Mouse (Mus musculus): ENCODE measurements at regions not wholly inside any gene's neighbourhood (a gene's known extent, or its start where the extent isn't known, plus 50 kb on each side); places are given as distances from the start of the nearest gene placed in this dataset.

GRCm38 (mm10) chr2:50704297-50704696, 407.7 kb upstream of the Mmadhc start:
- 32% methylated on average over 3 of the region's 3 CpGs for WGBS
- ATAC-seq (ENCODE audit: insufficient read depth, low read depth), result peak; percentile 70; the same call in 1 of the 2 replicates
- Histone ChIP-seq H3K9ac (replicated peaks; ENCODE audit: low read depth, low read length) (no peak overlapping the region), H3K4me3 (ENCODE audit: low read depth, low read length) (no peak overlapping the region), H3K27me3 (ENCODE audit: control insufficient read depth, insufficient read depth, low read length) (no peaks in the 10 kb centered on the region), H3K9me3 (replicated peaks; ENCODE audit: control insufficient read depth, low read length) (no peaks in the 10 kb centered on the region), H3K4me2 (ENCODE audit: low read depth, low read length) (no peak overlapping the region), H3K4me1 (ENCODE audit: control insufficient read depth, insufficient read depth) (peaks cover 15% of the 10 kb centered on the region; the same call in 1 of the 2 replicates), H3K27ac (ENCODE audit: low read depth) (no peak overlapping the region), H3K36me3 (replicated peaks; ENCODE audit: control insufficient read depth, insufficient read depth, low read length) (no peaks in the 10 kb centered on the region)
- DNase-seq (ENCODE audit: low spot score), result peak; percentile 18
- TF ChIP-seq CTCF (IDR thresholded peaks at IDR 0.05; ENCODE audit: low read depth) (no peak), EP300 (IDR thresholded peaks at IDR 0.05; ENCODE audit: low read depth) (no peak)

- Histone ChIP-seq H3K9me3 (replicated peaks; ENCODE audit: control insufficient read depth, low read length) (no peaks in the 10 kb centered on the region), H3K4me1 (ENCODE audit: control insufficient read depth, insufficient read depth) (peaks cover 15% of the 10 kb centered on the region; the same call in 1 of the 2 replicates), H3K27me3 (ENCODE audit: control insufficient read depth, insufficient read depth, low read length) (no peaks in the 10 kb centered on the region), H3K36me3 (replicated peaks; ENCODE audit: control insufficient read depth, insufficient read depth, low read length) (no peaks in the 10 kb centered on the region), H3K4me3 (ENCODE audit: low read depth, low read length) (no peak overlapping the region), H3K4me2 (ENCODE audit: low read depth, low read length) (no peak overlapping the region), H3K9ac (replicated peaks; ENCODE audit: low read depth, low read length) (no peak overlapping the region), H3K27ac (ENCODE audit: low read depth) (no peak overlapping the region)
- no peak for DNase-seq (ENCODE audit: low spot score)
- no peak for ATAC-seq (ENCODE audit: insufficient read depth, low read depth)
- WGBS, result 83% methylated on average over 15 of the region's 15 CpGs
- no peak for TF ChIP-seq CTCF (IDR thresholded peaks at IDR 0.05; ENCODE audit: low read depth)
- TF ChIP-seq EP300 (IDR thresholded peaks at IDR 0.05; ENCODE audit: low read depth), result no peak
Observed at GRCm38 (mm10) chr2:50702584-50703450, 406.2 kb upstream of the Mmadhc start.

GRCm38 (mm10) chr2:50698841-50699240, 402.2 kb upstream of the Mmadhc start:
- Histone ChIP-seq H3K9ac (replicated peaks; ENCODE audit: low read depth, low read length) (no peak overlapping the region), H3K4me3 (ENCODE audit: low read depth, low read length) (no peak overlapping the region), H3K4me1 (ENCODE audit: control insufficient read depth, insufficient read depth) (0 out of 2 replicates have a peak, but pooled peaks cover 10% of the 10 kb centered on the region), H3K9me3 (replicated peaks; ENCODE audit: control insufficient read depth, low read length) (no peaks in the 10 kb centered on the region), H3K27me3 (ENCODE audit: control insufficient read depth, insufficient read depth, low read length) (no peaks in the 10 kb centered on the region), H3K36me3 (replicated peaks; ENCODE audit: control insufficient read depth, insufficient read depth, low read length) (no peaks in the 10 kb centered on the region), H3K4me2 (ENCODE audit: low read depth, low read length) (no peak overlapping the region), H3K27ac (ENCODE audit: low read depth) (no peak overlapping the region)
- ATAC-seq (ENCODE audit: insufficient read depth, low read depth), result no peak
- TF ChIP-seq CTCF (IDR thresholded peaks at IDR 0.05; ENCODE audit: low read depth), result no peak
- WGBS, result 60% methylated on average over 6 of the region's 6 CpGs
- DNase-seq (ENCODE audit: low spot score), result no peak

- Histone ChIP-seq H3K27me3 (ENCODE audit: control insufficient read depth, insufficient read depth, low read length) (no peaks in the 10 kb centered on the region), H3K27ac (ENCODE audit: low read depth) (no peak overlapping the region), H3K36me3 (replicated peaks; ENCODE audit: control insufficient read depth, insufficient read depth, low read length) (no peaks in the 10 kb centered on the region), H3K4me2 (ENCODE audit: low read depth, low read length) (no peak overlapping the region), H3K4me3 (ENCODE audit: low read depth, low read length) (no peak overlapping the region), H3K9ac (replicated peaks; ENCODE audit: low read depth, low read length) (no peak overlapping the region), H3K9me3 (replicated peaks; ENCODE audit: control insufficient read depth, low read length) (no peaks in the 10 kb centered on the region), H3K4me1 (ENCODE audit: control insufficient read depth, insufficient read depth) (0 out of 2 replicates have a peak, but pooled peaks cover 10% of the 10 kb centered on the region)
- TF ChIP-seq EP300 (IDR thresholded peaks at IDR 0.05; ENCODE audit: low read depth), result no peak
- no peak for TF ChIP-seq CTCF (IDR thresholded peaks at IDR 0.05; ENCODE audit: low read depth)
- no peak for DNase-seq (ENCODE audit: low spot score)
- ATAC-seq (ENCODE audit: insufficient read depth, low read depth), result no peak
Observed at GRCm38 (mm10) chr2:50696575-50696974, 400.0 kb upstream of the Mmadhc start.

GRCm38 (mm10) chr2:50694849-50695248, 398.2 kb upstream of the Mmadhc start:
- ATAC-seq (ENCODE audit: insufficient read depth, low read depth) (no peak), DNase-seq (ENCODE audit: low spot score) (no peak)
- 48% methylated on average over 2 of the region's 2 CpGs for WGBS
- no peaks in the 10 kb centered on the region for H3K9me3 ChIP-seq (replicated peaks; ENCODE audit: control insufficient read depth, low read length)
- TF ChIP-seq EP300 (IDR thresholded peaks at IDR 0.05; ENCODE audit: low read depth) (no peak), CTCF (IDR thresholded peaks at IDR 0.05; ENCODE audit: low read depth) (no peak)
- no peak overlapping the region for H3K27ac ChIP-seq (ENCODE audit: low read depth)
- no peak overlapping the region for H3K4me2 ChIP-seq (ENCODE audit: low read depth, low read length)
- H3K27me3 ChIP-seq (ENCODE audit: control insufficient read depth, insufficient read depth, low read length), result no peaks in the 10 kb centered on the region
- H3K4me3 ChIP-seq (ENCODE audit: low read depth, low read length), result no peak overlapping the region
- H3K9ac ChIP-seq (replicated peaks; ENCODE audit: low read depth, low read length), result no peak overlapping the region
- H3K4me1 ChIP-seq (ENCODE audit: control insufficient read depth, insufficient read depth), result no peaks in the 10 kb centered on the region
- H3K36me3 ChIP-seq (replicated peaks; ENCODE audit: control insufficient read depth, insufficient read depth, low read length), result no peaks in the 10 kb centered on the region
